Mouse (Mus musculus): ENCODE measurements around the gene Hnrnpc.

- TF ChIP-seq CTCF (IDR thresholded peaks at IDR 0.05; ENCODE audit: low read depth) (no peak), EP300 (optimal IDR thresholded peaks at IDR 0.05) (no peak)
Measured at GRCm38 (mm10) chr14:52110346-52110745, 6.5 kb upstream of the Hnrnpc start, which contains the start of gene Rpgrip1.

Data from stomach, postnatal 0 days (tissue).